Mouse (Mus musculus) limb, embryonic 14.5 days (tissue): ENCODE results near the gene Ppp4r2. TPM values are rescaled to one million over a fixed set of nuclear protein-coding genes. Genes with fewer than 3 reads are reported as not detected.

Source experiments
- ATAC-seq: fragments of 200-750 bp; cut with Nextera tagmentation; 2 replicates; pipeline ENCODE4 v1.8.0; 2017; ENCODE audit warnings: low read depth, moderate number of reproducible peaks, moderate TSS enrichment; ENCODE audit not compliant: low FRiP score
- DNase-seq: peaks from one replicate; pipeline ENCODE4 v3.0.0-alpha.2; 2015; ENCODE audit warnings: low spot score
- H3K27ac ChIP-seq: fragments of 300-500 bp; sonication (generic); replicated peaks from 2 replicates; pipeline ENCODE4 v1.5.1; 2014; ENCODE audit warnings: low read depth, mild to moderate bottlenecking, low read length, moderate library complexity, mixed read lengths
- H3K27me3 ChIP-seq: fragments of 300-500 bp; sonication (generic); 2 replicates; pipeline ENCODE4 v1.6.1; 2014; ENCODE audit warnings: low read length, mixed read lengths; ENCODE audit not compliant: control insufficient read depth, insufficient read depth
- H3K36me3 ChIP-seq: fragments of 300-500 bp; sonication (generic); 2 replicates; pipeline ENCODE4 v1.6.1; 2014; ENCODE audit warnings: mild to moderate bottlenecking, low read length, moderate library complexity, mixed read lengths; ENCODE audit not compliant: control insufficient read depth, insufficient read depth
- H3K4me1 ChIP-seq: fragments of 300-500 bp; sonication (generic); 2 replicates; pipeline ENCODE4 v1.6.1; 2014; ENCODE audit warnings: antibody characterized with exemption, low read length, mixed read lengths; ENCODE audit not compliant: control insufficient read depth, insufficient read depth
- H3K4me2 ChIP-seq: fragments of 300-500 bp; sonication (generic); replicated peaks from 2 replicates; pipeline ENCODE4 v1.6.1; 2014; ENCODE audit warnings: low read depth, mild to moderate bottlenecking, low read length, moderate library complexity; ENCODE audit not compliant: severe bottlenecking
- H3K4me3 ChIP-seq: fragments of 300-500 bp; sonication (generic); replicated peaks from 2 replicates; pipeline ENCODE4 v1.5.1; 2014; ENCODE audit warnings: low read length
- H3K9ac ChIP-seq: fragments of 300-500 bp; sonication (generic); 2 replicates; pipeline ENCODE4 v1.6.1; 2014; ENCODE audit warnings: mild to moderate bottlenecking, low read depth, low read length, moderate library complexity; ENCODE audit not compliant: severe bottlenecking
- H3K9me3 ChIP-seq: fragments of 300-500 bp; sonication (generic); 2 replicates; pipeline ENCODE4 v1.6.1; 2016; ENCODE audit warnings: low read length; ENCODE audit not compliant: control insufficient read depth
- POLR2A ChIP-seq: fragments of 200-500 bp; IDR thresholded peaks from 2 replicates; pipeline ENCODE4 v1.8.0; 2012; ENCODE audit warnings: inconsistent platforms, mild to moderate bottlenecking, moderate library complexity, borderline replicate concordance; ENCODE audit not compliant: insufficient read depth, insufficient read length; ENCODE audit errors: extremely low read depth
- WGBS: fragments of 180-500 bp; shearing (Covaris S2); extraction: QIAGEN DNeasy Blood & Tissue Kit; methylation state at CpG from one replicate; pipeline ENCODE4 v1.1.7; 2014; 5-methylcytosine and 5-hydroxymethylcytosine counted together
- polyA plus RNA-seq, 2 experiments: library from polyadenylated mRNA; depleted of rRNA in 1 of 2; stranded (reverse) in 1 of 2; unstranded in 1 of 2; fragments of >200 nt; fragmentation: Nextera tagmentation in 1 of 2; extraction: Ambion mirVana in 1 of 2; gene quantifications; 2 replicates each; pipeline versions ENCODE4 v1.2.1 to v1.2.3; 2012 to 2014

Ppp4r2 gene
- polyA plus RNA-seq, 2 experiments = 34.5 to 44.2 TPM

GRCm38 (mm10) chr6:100868863-100869262 is 35.4 kb downstream of the Ppp4r2 start:
- Histone ChIP-seq H3K4me1 (no peaks in the 10 kb centered on the region), H3K9ac (no peak overlapping the region), H3K27ac (no peak overlapping the region), H3K36me3 (peaks cover 26% of the 10 kb centered on the region), H3K4me3 (no peak overlapping the region), H3K9me3 (no peaks in the 10 kb centered on the region), H3K4me2 (no peak overlapping the region), H3K27me3 (no peaks in the 10 kb centered on the region)
- no peak for DNase-seq
- no peak for TF ChIP-seq POLR2A
- no peak for ATAC-seq
- WGBS = 35% methylated on average over 5 of the region's 5 CpGs

GRCm38 (mm10) chr6:100869909-100870308 is 36.5 kb downstream of the Ppp4r2 start:
- Histone ChIP-seq H3K4me3 (no peak overlapping the region), H3K9me3 (no peaks in the 10 kb centered on the region), H3K27me3 (no peaks in the 10 kb centered on the region), H3K4me1 (no peaks in the 10 kb centered on the region), H3K36me3 (peaks cover 21% of the 10 kb centered on the region), H3K4me2 (no peak overlapping the region), H3K9ac (no peak overlapping the region), H3K27ac (no peak overlapping the region)
- DNase-seq (no peak), ATAC-seq (no peak)
- 89% methylated on average over 9 of the region's 9 CpGs for WGBS
- TF ChIP-seq POLR2A = no peak

GRCm38 (mm10) chr6:100873191-100873590 is 39.8 kb downstream of the Ppp4r2 start:
- WGBS = 63% methylated on average over 6 of the region's 6 CpGs
- DNase-seq (no peak), ATAC-seq (no peak)
- H3K27ac ChIP-seq = no peak overlapping the region
- H3K27me3 ChIP-seq = no peaks in the 10 kb centered on the region
- no peak for TF ChIP-seq POLR2A
- peaks cover 6% of the 10 kb centered on the region for H3K36me3 ChIP-seq
- no peaks in the 10 kb centered on the region for H3K4me1 ChIP-seq
- H3K9me3 ChIP-seq = no peaks in the 10 kb centered on the region
- H3K4me3 ChIP-seq = no peak overlapping the region
- H3K9ac ChIP-seq = no peak overlapping the region
- no peak overlapping the region for H3K4me2 ChIP-seq

- H3K4me1 ChIP-seq = no peaks in the 10 kb centered on the region
- 64% methylated on average over 20 of the region's 20 CpGs for WGBS
- peak; percentile 23; the same call in 1 of the 2 replicates for TF ChIP-seq POLR2A
- H3K4me2 ChIP-seq = no peak overlapping the region
- H3K9ac ChIP-seq = no peak overlapping the region
- H3K9me3 ChIP-seq = no peaks in the 10 kb centered on the region
- no peaks in the 10 kb centered on the region for H3K27me3 ChIP-seq
- DNase-seq (peak; percentile 88), ATAC-seq (no peak)
- no peaks in the 10 kb centered on the region for H3K36me3 ChIP-seq
- no peak overlapping the region for H3K27ac ChIP-seq
- H3K4me3 ChIP-seq = no peak overlapping the region
Measured at GRCm38 (mm10) chr6:100875862-100876623, 42.6 kb downstream of the Ppp4r2 start.

GRCm38 (mm10) chr6:100876624-100877017 is 43.2 kb downstream of the Ppp4r2 start:
- ATAC-seq (no peak), DNase-seq (no peak)
- no peaks in the 10 kb centered on the region for H3K27me3 ChIP-seq
- H3K4me1 ChIP-seq = no peaks in the 10 kb centered on the region
- no peaks in the 10 kb centered on the region for H3K36me3 ChIP-seq
- no peak overlapping the region for H3K27ac ChIP-seq
- no peak overlapping the region for H3K9ac ChIP-seq
- TF ChIP-seq POLR2A = no peak
- WGBS = 89% methylated on average over 12 of the region's 12 CpGs
- no peaks in the 10 kb centered on the region for H3K9me3 ChIP-seq
- H3K4me2 ChIP-seq = no peak overlapping the region
- H3K4me3 ChIP-seq = no peak overlapping the region
